Mouse (Mus musculus) heart, postnatal 36 days (tissue): ENCODE results near the gene Slc22a18. TPM values are rescaled to one million over a fixed set of nuclear protein-coding genes. Genes with fewer than 3 reads are reported as not detected.

Experiments used
- DNase-seq, 2 experiments: peaks; one replicate each; pipeline ENCODE4 v3.0.0; 2021 to 2022
- intact Hi-C: fragments of 180-260 bp; cut with DNase I; formaldehyde crosslinking; loops from one replicate; pipeline ENCODE4 v1.15.1; 2025
- total RNA-seq, 2 experiments: library from RNA; stranded (reverse); gene quantifications; 2 replicates each; pipeline ENCODE4 v1.2.3; 2021

Gene Slc22a18
- total RNA-seq, 2 experiments from 2014 or later: 0.33 to 0.54 TPM

GRCm38 (mm10) chr7:143548231-143548961 is 74.9 kb downstream of the Slc22a18 start:
- DNase-seq: no peak
- intact Hi-C loops: no loop called here

Other genes starting within 250 kb of the Slc22a18 start
- 10 to 100 TPM; 30.8 to 44.2 TPM for gene Cdkn1c, start 12.7 kb upstream of the Slc22a18 start, total RNA-seq
- gene Phlda2, start 29.4 kb downstream of the Slc22a18 start, total RNA-seq: not detected
- 100 to 1,000 TPM; 181 to 193 TPM for gene Nap1l4, start 75.4 kb downstream of the Slc22a18 start, total RNA-seq
- gene Cars, start 126.4 kb downstream of the Slc22a18 start, total RNA-seq: 10 to 100 TPM; 22.6 to 23.6 TPM
- under 1 TPM; 0.44 to 0.81 TPM for gene Tnfrsf26, start 155.0 kb downstream of the Slc22a18 start, total RNA-seq
- 1 to 10 TPM; 1.5 to 2.3 TPM for gene Tnfrsf22, start 175.9 kb downstream of the Slc22a18 start, total RNA-seq
- 1 to 10 TPM; 1.4 to 2.0 TPM for gene Tnfrsf23, start 212.1 kb downstream of the Slc22a18 start, total RNA-seq